Mouse (Mus musculus): Measurements from ENCODE around the gene Nav1.

- no peak for TF ChIP-seq CTCF (IDR thresholded peaks at IDR 0.05; ENCODE audit: low read depth)
- no peak for TF ChIP-seq EP300 (optimal IDR thresholded peaks at IDR 0.05)
These were observed 18.6 kb upstream of the Nav1 start for GRCm38 (mm10) chr1:135625741-135626140.

All from stomach, postnatal 0 days (tissue).